Mouse (Mus musculus): ENCODE data around the gene Ilf3. TPM values are rescaled to one million over a fixed set of nuclear protein-coding genes. Genes with fewer than 3 reads are reported as not detected.

The Ilf3 gene
- 10 to 100 TPM; 38.1 to 39.5 TPM for total RNA-seq (2023)

GRCm38 (mm10) chr9:21367357-21368111 lies at the start of gene Ilf3:
Gene Ilf3, plus strand, starts transcription at chr9:21367871.

GRCm38 (mm10) chr9:21320619-21321512 lies 46.8 kb upstream of the Ilf3 start, which contains the start of gene Slc44a2:
Gene Slc44a2, plus strand, starts transcription at chr9:21320698.

GRCm38 (mm10) chr9:21411669-21412550 lies 44.2 kb downstream of the Ilf3 start, which contains the start of gene Qtrt1:
Gene Qtrt1, plus strand, starts transcription at chr9:21411837.

GRCm38 (mm10) chr9:21424631-21425555 lies 57.2 kb downstream of the Ilf3 start, which contains the start of gene Dnm2:
Gene Dnm2, plus strand, starts transcription at chr9:21424908.

Other genes starting within 250 kb of the Ilf3 start
- gene Tyk2, start 236.6 kb upstream of the Ilf3 start, total RNA-seq (2023), result 10 to 100 TPM; 40.0 to 51.1 TPM
- 10 to 100 TPM; 69.5 to 82.3 TPM for gene Cdc37, start 217.9 kb upstream of the Ilf3 start, total RNA-seq (2023)
- gene Pde4a, start 202.2 kb upstream of the Ilf3 start, total RNA-seq (2023), result 1 to 10 TPM; 5.0 to 7.1 TPM
- 10 to 100 TPM; 27.2 to 28.5 TPM for gene Keap1, start 128.5 kb upstream of the Ilf3 start, total RNA-seq (2023)
- gene S1pr5, start 119.4 kb upstream of the Ilf3 start, total RNA-seq (2023), result 1 to 10 TPM; 2.2 to 2.4 TPM
- gene Atg4d, start 102.6 kb upstream of the Ilf3 start, total RNA-seq (2023), result 10 to 100 TPM; 45.6 to 49.8 TPM
- gene Kri1, start 79.9 kb upstream of the Ilf3 start, total RNA-seq (2023), result 10 to 100 TPM; 82.2 to 87.7 TPM
- gene Cdkn2d, start 76.5 kb upstream of the Ilf3 start, total RNA-seq (2023), result 100 to 1,000 TPM; 121 to 129 TPM
- gene Ap1m2, start 55.5 kb upstream of the Ilf3 start, total RNA-seq (2023), result 1 to 10 TPM; 3.2 to 3.7 TPM
- gene Slc44a2, start 47.2 kb upstream of the Ilf3 start, total RNA-seq (2023), result 100 to 1,000 TPM; 130 to 143 TPM
- gene Qtrt1, start 44.0 kb downstream of the Ilf3 start, total RNA-seq (2023), result 10 to 100 TPM; 10.5 to 18.5 TPM
- 100 to 1,000 TPM; 251 to 254 TPM for gene Dnm2, start 57.0 kb downstream of the Ilf3 start, total RNA-seq (2023)
- 1 to 10 TPM; 5.0 to 7.5 TPM for gene Tmed1, start 142.4 kb downstream of the Ilf3 start, total RNA-seq (2023)
- gene AB124611, start 158.3 kb downstream of the Ilf3 start, total RNA-seq (2023), result 100 to 1,000 TPM; 240 to 247 TPM
- 10 to 100 TPM; 27.6 to 31.8 TPM for gene Carm1, start 179.0 kb downstream of the Ilf3 start, total RNA-seq (2023)
- gene Timm29, start 224.9 kb downstream of the Ilf3 start, total RNA-seq (2023), result 10 to 100 TPM; 16.7 to 18.6 TPM
- gene Yipf2, start 225.0 kb downstream of the Ilf3 start, total RNA-seq (2023), result 1 to 10 TPM; 8.8 to 9.3 TPM
- gene Smarca4, start 248.3 kb downstream of the Ilf3 start, total RNA-seq (2023), result 10 to 100 TPM; 52.3 to 63.5 TPM